Mouse (Mus musculus): ENCODE data around the gene Nt5dc3. TPM values are rescaled to one million over a fixed set of nuclear protein-coding genes. Genes with fewer than 3 reads are reported as not detected.

Gene Nt5dc3
- total RNA-seq, 2 experiments from 2014 or later, result 6.8 to 8.9 TPM

DNA sequence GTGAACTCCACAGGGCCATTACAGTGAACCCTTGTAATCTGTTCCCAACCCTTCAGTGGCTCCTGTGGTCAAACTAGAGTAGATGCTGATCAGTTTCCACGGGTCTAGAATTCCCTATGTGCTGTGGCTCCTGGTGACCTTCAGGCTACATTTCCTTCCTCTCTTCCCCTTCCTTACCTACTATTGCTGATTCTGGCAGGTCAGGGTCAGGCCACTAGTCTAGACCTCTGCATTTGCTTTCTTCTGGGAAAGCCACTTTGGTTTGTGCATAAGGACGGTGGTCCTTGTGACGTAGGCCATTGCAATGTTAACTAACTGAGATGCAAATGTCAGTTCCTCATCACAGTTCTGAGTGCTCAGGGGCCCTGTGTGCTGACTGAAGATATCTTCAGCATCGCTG lies 81.6 kb downstream of the Nt5dc3 start:
- no peak for ATAC-seq (replicated peaks; ENCODE audit: low FRiP score, low TSS enrichment, poor library complexity, severe bottlenecking)

DNA sequence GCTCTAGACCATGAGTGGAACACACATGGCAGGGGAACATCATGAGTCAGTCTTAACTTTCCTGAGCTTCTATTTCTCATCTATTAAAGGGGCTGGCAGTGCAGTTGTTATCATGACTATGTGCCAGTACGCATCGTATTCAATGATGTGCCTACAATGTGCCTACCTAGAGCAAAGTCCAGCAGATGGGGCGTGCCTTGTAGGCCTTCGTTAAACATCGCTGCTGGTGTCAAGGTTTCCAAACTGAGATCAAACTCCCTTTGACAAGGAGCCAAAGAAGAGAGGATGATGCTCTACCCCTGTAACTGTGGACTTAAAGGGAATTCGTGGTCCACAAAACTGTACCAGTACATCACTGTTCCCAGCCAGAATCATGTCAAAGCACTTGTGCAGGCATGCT lies 83.7 kb downstream of the Nt5dc3 start:
- no peak for ATAC-seq (replicated peaks; ENCODE audit: low FRiP score, low TSS enrichment, poor library complexity, severe bottlenecking)

DNA sequence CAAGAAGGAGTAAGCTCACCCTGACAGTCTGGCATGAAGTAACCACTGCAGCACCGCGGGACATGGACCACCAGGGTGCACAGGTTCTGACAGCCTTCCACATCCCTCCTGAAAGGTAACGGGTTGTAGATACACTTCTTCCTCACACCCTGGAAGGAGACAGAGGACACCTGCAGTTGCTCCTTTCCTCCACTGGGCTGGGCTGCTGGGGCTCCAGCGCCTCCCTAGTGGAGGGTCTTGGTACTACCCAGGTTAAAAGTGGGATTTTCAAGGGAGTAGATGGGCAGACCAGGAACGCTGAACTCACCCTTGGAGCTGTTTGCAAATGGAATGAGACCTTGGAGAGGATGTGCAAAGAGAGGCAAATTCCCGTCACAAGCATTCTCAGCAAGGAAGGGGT lies 84.6 kb downstream of the Nt5dc3 start:
- ATAC-seq (replicated peaks; ENCODE audit: low FRiP score, low TSS enrichment, poor library complexity, severe bottlenecking), result 0 out of 2 replicates have a peak, but pooled peaks have one; percentile 32

DNA sequence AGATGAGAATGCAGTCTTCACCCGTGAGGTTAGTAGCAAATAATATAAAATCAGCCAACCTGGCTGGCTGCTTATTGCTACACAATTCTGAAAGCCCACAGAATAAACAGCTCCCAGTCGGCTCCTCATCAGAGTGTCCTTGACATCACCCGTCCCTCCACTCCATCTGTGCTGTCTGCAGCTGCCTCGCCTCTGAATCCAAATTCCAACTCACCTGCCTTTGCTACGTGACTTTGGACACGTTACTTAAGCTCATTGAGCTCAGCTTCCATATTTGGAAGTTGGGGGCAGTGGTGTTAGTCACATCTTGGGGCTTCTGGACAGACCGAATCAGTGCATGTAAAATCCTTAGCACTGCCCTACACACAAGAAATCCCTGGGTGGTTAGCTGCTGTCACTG lies 93.3 kb downstream of the Nt5dc3 start:
- no peak for ATAC-seq (replicated peaks; ENCODE audit: low FRiP score, low TSS enrichment, poor library complexity, severe bottlenecking)

DNA sequence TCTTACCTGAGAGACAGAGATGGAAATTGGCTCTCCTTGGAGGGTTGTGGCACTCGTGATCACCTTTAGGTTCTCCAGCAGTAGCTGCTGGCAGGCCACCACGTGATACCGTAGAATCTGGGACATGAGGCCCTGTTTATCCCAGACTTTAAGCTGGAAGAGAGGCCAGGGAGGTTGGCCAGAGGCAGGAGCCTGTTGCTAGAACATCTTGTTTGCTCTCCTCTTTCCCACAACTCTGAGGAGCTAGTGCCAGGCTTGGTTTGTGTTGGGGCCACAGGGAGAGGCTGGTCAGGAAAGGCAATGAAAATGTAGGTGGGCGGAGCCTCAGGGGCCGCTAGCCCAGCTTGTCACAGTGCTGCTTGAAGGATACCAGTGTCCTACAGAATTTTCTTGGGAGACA lies 93.8 kb downstream of the Nt5dc3 start:
- ATAC-seq (replicated peaks; ENCODE audit: low FRiP score, low TSS enrichment, poor library complexity, severe bottlenecking), result no peak

DNA sequence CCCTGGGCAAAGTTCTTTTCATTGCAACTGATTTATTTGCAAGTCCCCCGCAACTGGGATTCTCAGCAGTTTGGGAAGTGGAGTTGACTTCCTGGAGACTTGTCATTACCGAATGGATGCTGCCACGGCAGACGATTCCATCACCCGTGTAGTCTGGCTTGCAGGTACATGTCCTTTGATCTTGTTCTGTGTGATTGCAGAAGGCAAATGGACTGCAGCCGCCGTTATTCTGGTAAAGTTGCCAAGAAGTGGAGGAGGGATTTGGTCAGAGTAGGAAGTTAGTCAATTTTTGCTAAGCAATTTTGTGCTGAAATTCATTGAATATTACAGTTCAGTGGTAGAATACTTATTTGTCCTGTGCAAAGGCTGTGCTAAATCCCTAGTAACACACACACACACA lies 99.9 kb downstream of the Nt5dc3 start:
- ATAC-seq (replicated peaks; ENCODE audit: low FRiP score, low TSS enrichment, poor library complexity, severe bottlenecking), result no peak

DNA sequence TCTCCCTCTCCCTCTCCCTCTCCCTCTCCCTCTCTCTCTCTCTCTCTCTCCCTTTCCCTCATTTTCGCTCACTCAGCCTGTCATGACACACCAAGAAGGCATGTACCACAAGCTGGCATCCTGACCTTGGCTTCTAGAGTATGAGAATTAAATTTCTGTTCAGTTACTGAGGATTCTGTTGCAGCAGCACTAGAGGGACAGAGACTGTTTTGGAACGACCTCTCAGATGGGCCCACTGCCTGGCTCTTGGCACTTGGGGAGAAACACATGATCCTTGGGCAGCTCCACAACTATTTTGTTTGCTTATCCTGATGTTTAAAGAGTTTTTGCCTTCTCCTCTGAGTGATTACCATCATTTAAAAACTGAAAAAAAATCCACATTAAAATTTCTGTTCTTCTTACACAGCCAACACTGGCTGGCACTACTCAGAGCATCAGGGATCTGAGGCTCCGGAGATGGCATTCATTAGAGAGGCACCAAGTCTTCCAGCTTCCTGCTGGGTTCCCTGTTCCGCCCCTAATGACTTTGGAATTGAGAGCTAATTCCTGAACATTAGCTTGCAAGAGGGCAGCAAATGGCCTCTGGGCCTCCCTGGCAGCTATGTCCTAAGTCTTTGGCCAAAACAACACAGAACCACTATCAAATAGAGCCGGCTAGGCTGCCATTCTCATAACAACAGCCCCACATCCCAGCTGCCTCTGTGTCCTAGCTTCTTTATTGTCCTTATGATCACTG lies 101.4 kb downstream of the Nt5dc3 start:
- no peak for ATAC-seq (replicated peaks; ENCODE audit: low FRiP score, low TSS enrichment, poor library complexity, severe bottlenecking)

DNA sequence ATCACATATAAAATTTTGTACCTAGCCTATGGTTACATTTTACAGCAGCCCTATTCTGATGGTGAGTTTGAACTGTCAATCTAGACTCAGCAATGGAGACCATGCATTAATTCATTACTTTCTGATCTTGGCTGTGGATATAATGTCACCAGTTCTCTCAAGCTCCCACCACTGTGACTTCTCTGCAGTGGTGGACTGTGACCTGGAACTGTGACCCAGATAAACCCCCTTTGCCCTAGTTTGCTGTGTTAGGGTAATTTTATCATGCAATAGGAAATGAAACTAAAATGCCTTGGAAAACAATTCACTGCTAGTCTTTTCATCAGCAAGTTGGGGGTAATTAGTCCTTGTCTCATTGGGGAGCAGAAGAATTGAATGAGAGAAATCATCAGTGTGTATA lies 102.6 kb downstream of the Nt5dc3 start:
- no peak for ATAC-seq (replicated peaks; ENCODE audit: low FRiP score, low TSS enrichment, poor library complexity, severe bottlenecking)

DNA sequence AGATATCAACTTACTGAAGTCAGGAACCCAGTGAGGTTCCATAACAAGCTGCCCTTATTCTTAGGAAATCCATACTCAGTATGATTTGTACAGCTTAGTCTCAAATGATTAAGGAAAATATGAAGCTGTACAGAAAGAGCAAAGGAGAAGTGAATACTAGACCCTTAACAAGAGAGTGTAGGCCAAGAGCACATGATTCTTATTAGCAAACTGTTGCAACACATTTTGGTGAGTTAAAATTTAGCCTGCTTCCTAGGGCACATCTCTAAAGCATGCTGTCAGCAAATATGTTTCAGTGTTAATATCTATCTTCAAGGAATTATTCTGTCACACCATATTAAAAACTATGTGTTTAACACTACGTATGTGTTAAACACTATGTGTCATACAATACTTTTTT lies 107.6 kb downstream of the Nt5dc3 start:
- ATAC-seq (replicated peaks; ENCODE audit: low FRiP score, low TSS enrichment, poor library complexity, severe bottlenecking), result no peak

Other genes with a start within 250 kb of the Nt5dc3 start
- gene Hsp90b1, start 73.5 kb upstream of the Nt5dc3 start, total RNA-seq (2014; fragmentation: Nextera tagmentation), result 208 and 247 TPM in 2 replicates
- gene Hsp90b1, start 73.5 kb upstream of the Nt5dc3 start, total RNA-seq (2017), result 568 and 595 TPM in 2 replicates
- 2.3 and 3.3 TPM in 2 replicates for gene Ttc41, start 73.2 kb upstream of the Nt5dc3 start, total RNA-seq (2014; fragmentation: Nextera tagmentation)
- gene Ttc41, start 73.2 kb upstream of the Nt5dc3 start, total RNA-seq (2017), result 0.42 and 1.8 TPM in 2 replicates
- not detected in 2 replicates for gene Gm49358, start 15.0 kb upstream of the Nt5dc3 start, total RNA-seq (2014; fragmentation: Nextera tagmentation)
- gene Gm49358, start 15.0 kb upstream of the Nt5dc3 start, total RNA-seq (2017), result 1.6 TPM in 1 of 2 replicates, not detected in the other
- 0.17 TPM in 1 of 2 replicates, not detected in the other for gene Stab2, start 229.0 kb downstream of the Nt5dc3 start, total RNA-seq (2014; fragmentation: Nextera tagmentation)
- gene Stab2, start 229.0 kb downstream of the Nt5dc3 start, total RNA-seq (2017), result not detected in 2 replicates